Mouse (Mus musculus) testis, adult 10 weeks (tissue): ENCODE measurements around the gene Zfp422. TPM values are rescaled to one million over a fixed set of nuclear protein-coding genes. Genes with fewer than 3 reads are reported as not detected.

Source experiments
- polyA plus RNA-seq: library from polyadenylated mRNA; stranded (reverse); fragments of 350-450 nt; fragmentation: Illumina TruSeq; extraction: RNeasy Lipid Tissue Mini Kit (QIAGEN cat#74804); gene quantifications from one replicate; pipeline ENCODE4 v1.2.3, GENCODE M21; 2014; ENCODE audit warnings: low read depth, low replicate concordance

The Zfp422 gene
- 12.4 TPM for polyA plus RNA-seq

DNA sequence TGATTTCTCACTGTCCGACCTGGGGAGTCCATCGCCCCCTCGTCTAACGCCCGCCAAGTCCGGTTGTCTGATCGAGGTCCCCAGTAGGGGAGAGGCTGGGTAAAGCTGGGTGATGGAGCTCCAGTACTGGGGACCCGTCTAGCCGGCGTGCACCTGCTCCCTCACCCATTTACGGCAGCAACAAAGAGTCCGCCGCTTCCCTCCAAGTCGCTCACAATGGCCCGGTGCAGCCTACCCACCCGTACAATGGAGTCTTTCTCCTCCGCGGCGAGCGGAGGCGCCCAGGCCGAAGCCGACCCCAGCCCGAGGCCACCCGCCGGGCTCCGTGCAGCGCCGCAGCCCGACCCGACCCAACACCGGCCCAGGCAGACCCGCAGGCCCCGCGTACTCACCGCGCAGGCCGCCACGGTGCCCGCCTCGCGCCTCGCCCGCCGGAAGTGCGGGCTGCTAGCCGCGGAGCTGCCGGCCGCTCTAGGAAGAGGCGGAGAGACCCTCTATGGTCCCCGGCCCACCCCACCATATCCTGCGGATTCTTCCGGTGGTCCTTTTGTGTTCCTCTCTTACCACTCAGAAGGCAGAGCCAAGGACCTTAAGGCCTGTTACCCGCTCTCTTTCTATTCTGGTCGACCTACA, at the start of gene Zfp422:
Gene Zfp422 (minus strand): TSS at position 461 of the 633 bp plus-strand sequence.

DNA sequence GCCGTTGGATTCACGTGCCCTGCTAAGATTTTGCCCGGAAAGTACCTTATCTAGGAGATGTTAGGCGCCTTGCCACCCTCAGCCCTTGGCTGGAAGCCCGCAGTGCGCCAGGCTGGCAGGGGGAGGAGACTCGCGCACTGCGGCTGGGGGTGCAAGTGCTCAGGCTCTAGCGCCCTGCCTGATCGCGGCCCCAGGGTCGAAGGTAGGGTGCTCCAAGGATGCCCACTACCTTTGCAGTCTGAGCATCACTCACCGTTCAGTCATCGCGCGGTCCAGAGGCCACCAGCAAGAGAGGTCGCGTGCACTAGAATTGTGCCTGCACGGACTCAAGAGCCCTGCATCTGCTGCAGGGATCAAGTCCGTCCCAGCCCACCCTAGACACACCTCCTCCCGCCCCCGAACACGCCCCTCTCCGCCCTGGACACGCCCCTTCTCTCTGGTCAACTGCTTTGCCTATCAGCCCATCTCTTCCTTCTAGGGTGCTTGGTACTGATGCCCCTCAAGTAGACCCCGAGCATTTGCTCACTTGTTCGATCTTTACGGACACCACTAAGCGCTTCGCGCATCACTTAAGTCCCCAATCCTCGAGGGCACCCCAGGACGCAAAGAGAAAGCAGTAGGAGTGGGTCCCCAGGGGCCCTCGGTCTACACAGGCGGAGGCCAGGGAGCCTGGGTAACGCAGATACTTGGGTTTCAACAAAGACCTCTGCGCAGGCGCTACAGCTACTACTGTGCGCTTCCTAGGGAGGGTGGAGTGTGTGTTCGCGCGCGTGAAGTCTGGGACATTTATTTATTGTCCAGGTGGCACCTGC, 44.9 kb upstream of the Zfp422 start, which contains the start of gene Rassf4:
Gene Rassf4 (minus strand): TSS at position 482 of the 812 bp plus-strand sequence.

DNA sequence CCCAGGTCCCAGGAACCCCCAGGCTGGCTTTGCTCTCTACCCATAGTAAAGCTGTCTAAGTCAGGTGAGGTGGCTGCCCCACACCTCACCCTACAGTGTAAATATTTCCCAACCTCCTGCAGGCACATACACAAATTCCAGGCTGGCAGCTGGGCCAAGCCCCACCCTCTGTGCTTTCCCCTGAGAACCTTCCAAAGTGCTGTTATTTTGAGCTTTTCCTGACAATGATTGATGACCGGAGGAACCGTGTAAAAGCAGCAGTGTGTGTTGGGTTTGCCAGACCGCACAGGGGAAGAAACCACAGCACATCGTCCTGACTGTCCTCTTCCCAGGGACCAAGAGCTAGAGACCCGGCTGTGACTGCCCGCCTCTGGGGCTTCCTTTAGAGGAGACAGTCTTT, 21.6 kb upstream of the Zfp422 start, which contains the start of gene Depp1:
Gene Depp1 (plus strand): TSS at position 204 of the 400 bp plus-strand sequence.

DNA sequence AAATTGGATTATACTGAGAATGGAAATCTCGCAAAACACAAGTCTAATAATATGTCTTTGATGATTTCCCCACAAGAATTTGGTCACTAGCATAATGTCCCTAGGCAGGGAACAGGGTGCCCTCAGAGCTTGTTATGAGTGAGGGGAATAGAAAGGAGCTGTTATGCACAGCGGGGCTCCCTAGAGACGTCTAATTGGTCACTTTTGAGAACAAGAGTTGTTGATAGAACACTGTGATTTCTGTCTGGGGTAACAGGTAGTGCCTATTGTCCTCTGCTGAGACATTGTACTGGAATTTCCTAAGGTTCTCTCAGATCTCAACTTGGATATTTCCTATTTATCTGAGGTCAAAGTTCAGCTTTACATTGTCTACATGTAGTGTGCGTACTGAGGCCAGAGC, 44.7 kb downstream of the Zfp422 start, which contains the start of gene Olfr215:
Gene Olfr215 (minus strand): TSS at position 101 of the 400 bp plus-strand sequence.

Other genes with a start within 250 kb of the Zfp422 start
- 0.34 TPM for gene Alox5, start 167.8 kb downstream of the Zfp422 start, polyA plus RNA-seq
- not detected for gene Olfr211, start 139.9 kb downstream of the Zfp422 start, polyA plus RNA-seq
- gene Olfr212, start 122.5 kb downstream of the Zfp422 start, polyA plus RNA-seq, result 2.0 TPM
- gene Olfr213, start 90.5 kb downstream of the Zfp422 start, polyA plus RNA-seq, result not detected
- gene Gm5580, start 77.9 kb downstream of the Zfp422 start, polyA plus RNA-seq, result not detected
- not detected for gene Olfr214, start 74.8 kb downstream of the Zfp422 start, polyA plus RNA-seq
- gene Olfr215, start 44.8 kb downstream of the Zfp422 start, polyA plus RNA-seq, result 0.32 TPM
- gene Depp1, start 21.6 kb upstream of the Zfp422 start, polyA plus RNA-seq, result not detected
- 5.6 TPM for gene Rassf4, start 45.0 kb upstream of the Zfp422 start, polyA plus RNA-seq
- gene Tmem72, start 87.9 kb upstream of the Zfp422 start, polyA plus RNA-seq, result 0.11 TPM